Mouse (Mus musculus): ENCODE data around the gene Elp1.

- TF ChIP-seq CTCF (IDR thresholded peaks at IDR 0.05; ENCODE audit: low read depth) (no peak), EP300 (IDR thresholded peaks at IDR 0.05; ENCODE audit: low read depth) (no peak)
These were observed 89.0 kb downstream of the Elp1 start for GRCm38 (mm10) chr4:56713155-56713554.

All from heart, postnatal 0 days (tissue).